Mouse (Mus musculus) midbrain, embryonic 16.5 days (tissue): Measurements from ENCODE around the gene Cnn2. TPM values are rescaled to one million over a fixed set of nuclear protein-coding genes. Genes with fewer than 3 reads are reported as not detected.

Experiments
- polyA plus RNA-seq: library from polyadenylated mRNA; unstranded; fragments of >200 nt; fragmentation: Nextera tagmentation; extraction: Ambion mirVana; gene quantifications from 2 replicates; pipeline ENCODE4 v1.2.1, GENCODE M21; 2015

Cnn2 gene
- polyA plus RNA-seq, 1 experiment from 2014 or later: 25.7 TPM

Other genes with a start within 250 kb of the Cnn2 start
- gene Polrmt, start 242.0 kb upstream of the Cnn2 start, polyA plus RNA-seq: 45.3 and 45.9 TPM in 2 replicates
- gene Fgf22, start 233.5 kb upstream of the Cnn2 start, polyA plus RNA-seq: 1.8 TPM in 2 replicates
- gene Rnf126, start 221.6 kb upstream of the Cnn2 start, polyA plus RNA-seq: 90.2 and 92.3 TPM in 2 replicates
- 2.2 and 3.5 TPM in 2 replicates for gene Fstl3, start 211.3 kb upstream of the Cnn2 start, polyA plus RNA-seq
- 0.19 TPM in 2 replicates for gene Prss57, start 197.6 kb upstream of the Cnn2 start, polyA plus RNA-seq
- gene Palm, start 195.0 kb upstream of the Cnn2 start, polyA plus RNA-seq: 318 and 333 TPM in 2 replicates
- 0.34 and 0.73 TPM in 2 replicates for gene Misp, start 167.6 kb upstream of the Cnn2 start, polyA plus RNA-seq
- gene Ptbp1, start 134.2 kb upstream of the Cnn2 start, polyA plus RNA-seq: 58.8 and 65.1 TPM in 2 replicates
- gene Prtn3, start 114.1 kb upstream of the Cnn2 start, polyA plus RNA-seq: 12.5 and 12.7 TPM in 2 replicates
- gene Plppr3, start 114.0 kb upstream of the Cnn2 start, polyA plus RNA-seq: 471 and 472 TPM in 2 replicates
- gene Elane, start 102.3 kb upstream of the Cnn2 start, polyA plus RNA-seq: not detected in 2 replicates
- 0.20 TPM in 1 of 2 replicates, not detected in the other for gene Cfd, start 97.7 kb upstream of the Cnn2 start, polyA plus RNA-seq
- 55.4 and 56.6 TPM in 2 replicates for gene Med16, start 79.7 kb upstream of the Cnn2 start, polyA plus RNA-seq
- 2.6 and 13.4 TPM in 2 replicates for gene Gm26602, start 77.7 kb upstream of the Cnn2 start, polyA plus RNA-seq
- 3.5 and 3.8 TPM in 2 replicates for gene Kiss1r, start 71.6 kb upstream of the Cnn2 start, polyA plus RNA-seq
- gene R3hdm4, start 67.4 kb upstream of the Cnn2 start, polyA plus RNA-seq: 273 and 293 TPM in 2 replicates
- gene Arid3a, start 61.5 kb upstream of the Cnn2 start, polyA plus RNA-seq: 1.7 and 2.2 TPM in 2 replicates
- 79.5 and 89.4 TPM in 2 replicates for gene Wdr18, start 28.4 kb upstream of the Cnn2 start, polyA plus RNA-seq
- gene Grin3b, start 17.9 kb upstream of the Cnn2 start, polyA plus RNA-seq: 0.20 and 0.28 TPM in 2 replicates
- 15.3 and 16.2 TPM in 2 replicates for gene Tmem259, start 4.3 kb upstream of the Cnn2 start, polyA plus RNA-seq
- gene Abca7, start 7.9 kb downstream of the Cnn2 start, polyA plus RNA-seq: 4.1 and 4.8 TPM in 2 replicates
- 1.2 TPM in 2 replicates for gene Arhgap45, start 28.1 kb downstream of the Cnn2 start, polyA plus RNA-seq
- 124 and 131 TPM in 2 replicates for gene Polr2e, start 51.2 kb downstream of the Cnn2 start, polyA plus RNA-seq
- 509 and 552 TPM in 2 replicates for gene Gpx4, start 58.6 kb downstream of the Cnn2 start, polyA plus RNA-seq
- gene Sbno2, start 117.0 kb downstream of the Cnn2 start, polyA plus RNA-seq: 11.6 and 12.5 TPM in 2 replicates
- gene Stk11, start 127.2 kb downstream of the Cnn2 start, polyA plus RNA-seq: 14.2 and 15.4 TPM in 2 replicates
- gene Atp5d, start 150.0 kb downstream of the Cnn2 start, polyA plus RNA-seq: 433 and 454 TPM in 2 replicates
- 70.3 and 81.6 TPM in 2 replicates for gene Cbarp, start 152.3 kb downstream of the Cnn2 start, polyA plus RNA-seq
- gene Midn, start 159.7 kb downstream of the Cnn2 start, polyA plus RNA-seq: 15.5 and 21.1 TPM in 2 replicates
- gene Cirbp, start 177.4 kb downstream of the Cnn2 start, polyA plus RNA-seq: 380 and 398 TPM in 2 replicates
- gene 1600002K03Rik, start 184.4 kb downstream of the Cnn2 start, polyA plus RNA-seq: 11.0 and 11.4 TPM in 2 replicates
- gene Efna2, start 190.9 kb downstream of the Cnn2 start, polyA plus RNA-seq: 37.3 and 43.3 TPM in 2 replicates
- gene Mum1, start 237.8 kb downstream of the Cnn2 start, polyA plus RNA-seq: 47.8 and 51.1 TPM in 2 replicates